Mouse (Mus musculus): ENCODE results near the gene Ces3a.

- TF ChIP-seq ETS1 (IDR thresholded peaks at IDR 0.05; ENCODE audit: low read depth, low read length) (no peak), CTCF (IDR thresholded peaks at IDR 0.05 in 2 of 3, conservative IDR thresholded peaks at IDR 0.05 in 1 of 3; ENCODE audit: control insufficient read depth in 1 of 3, insufficient read depth in 1 of 3, low read depth in 2 of 3, low read length in 3 of 3, poor library complexity in 1 of 3, severe bottlenecking in 1 of 3) (no peak), TBP (IDR thresholded peaks at IDR 0.05; ENCODE audit: low read depth, low read length) (no peak)
These were observed 55.8 kb downstream of the Ces3a start for GRCm38 (mm10) chr8:105104220-105104619.
